Mouse (Mus musculus) gastrocnemius, adult 2 months (tissue): ENCODE measurements around the gene Faxc. TPM values are rescaled to one million over a fixed set of nuclear protein-coding genes. Genes with fewer than 3 reads are reported as not detected.

Experiments used
- DNase-seq: peaks from one replicate; pipeline ENCODE4 v3.0.0; 2022
- H3K27ac ChIP-seq: fragments of 200-600 bp; 2 replicates; pipeline ENCODE4 v1.8.1; 2022; ENCODE audit warnings: mild to moderate bottlenecking
- H3K4me3 ChIP-seq: fragments of 200-600 bp; 2 replicates; pipeline ENCODE4 v1.8.1; 2022; ENCODE audit warnings: mild to moderate bottlenecking, moderate library complexity
- CTCF ChIP-seq: fragments of 200-600 bp; IDR thresholded peaks from 2 replicates; pipeline ENCODE4 v1.8.1; 2022; ENCODE audit warnings: antibody characterized with exemption, mild to moderate bottlenecking, moderate library complexity
- intact Hi-C: fragments of 180-260 bp; cut with DNase I; formaldehyde crosslinking; loops from one replicate; pipeline ENCODE4 v1.15.1; 2025
- total RNA-seq, 2 experiments: library from RNA; stranded (reverse); gene quantifications; 2 replicates each; pipeline ENCODE4 v1.2.3; 2021

The Faxc gene
- total RNA-seq, 2 experiments from 2014 or later = 0.89 to 0.98 TPM

DNA sequence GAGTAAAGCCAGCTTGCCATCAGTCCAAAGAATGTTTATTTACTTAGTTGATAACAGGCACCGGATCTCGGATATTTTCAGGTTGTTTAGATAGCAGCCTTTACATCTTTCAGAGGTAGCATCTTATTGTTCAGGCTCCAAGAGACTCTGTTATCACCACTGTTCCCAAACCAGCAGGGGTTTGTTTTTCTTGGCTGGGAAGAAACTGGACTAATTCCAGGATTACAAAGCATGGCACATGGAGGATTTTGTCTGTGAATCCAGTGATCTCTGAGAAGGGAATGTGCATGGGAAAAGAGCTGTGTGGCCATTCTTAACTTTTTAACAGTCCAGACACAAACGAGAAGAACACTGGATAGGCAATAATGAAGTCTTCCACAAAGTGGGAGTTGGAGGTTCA lies 43.0 kb downstream of the Faxc start:
- no peak for DNase-seq
- Histone ChIP-seq H3K27ac (no peak overlapping the region), H3K4me3 (no peak overlapping the region)
- no peak for TF ChIP-seq CTCF
- intact Hi-C loops = no loop called here

DNA sequence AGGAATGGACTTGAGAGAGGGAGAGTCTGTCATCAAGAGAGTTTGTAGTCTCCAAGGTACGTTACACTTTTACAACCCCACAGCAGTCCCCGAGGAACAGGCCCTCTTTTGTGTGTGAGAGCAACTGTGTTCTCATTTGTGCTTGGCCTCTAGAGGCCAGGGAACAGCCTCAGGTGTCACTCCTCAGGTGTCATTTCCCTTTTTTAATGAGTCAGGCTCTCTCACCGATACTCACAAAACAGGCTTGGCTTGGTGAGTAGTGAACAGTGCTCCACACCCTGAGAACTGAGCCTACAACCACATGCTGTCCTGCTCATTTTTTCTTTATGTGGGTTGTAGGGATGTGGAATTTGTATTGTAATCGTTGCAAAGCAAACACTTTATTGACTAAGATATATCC lies 49.3 kb downstream of the Faxc start:
- no peak for DNase-seq
- Histone ChIP-seq H3K27ac (no peak overlapping the region), H3K4me3 (no peak overlapping the region)
- TF ChIP-seq CTCF = no peak
- intact Hi-C loops = no loop called here

GRCm38 (mm10) chr4:21982449-21982848 lies 51.3 kb downstream of the Faxc start:
- intact Hi-C loops = no loop called here
- no peak for TF ChIP-seq CTCF
- no peak overlapping the region for H3K4me3 ChIP-seq
- no peak overlapping the region for H3K27ac ChIP-seq
- no peak for DNase-seq

- intact Hi-C loops = no loop called here
- Histone ChIP-seq H3K27ac (no peak overlapping the region), H3K4me3 (no peak overlapping the region)
- no peak for TF ChIP-seq CTCF
- no peak for DNase-seq
Measured at GRCm38 (mm10) chr4:21986857-21987256, 55.7 kb downstream of the Faxc start.

GRCm38 (mm10) chr4:21987460-21987859 lies 56.3 kb downstream of the Faxc start:
- DNase-seq = no peak
- Histone ChIP-seq H3K4me3 (no peak overlapping the region), H3K27ac (no peak overlapping the region)
- no peak for TF ChIP-seq CTCF
- intact Hi-C loops = no loop called here

DNA sequence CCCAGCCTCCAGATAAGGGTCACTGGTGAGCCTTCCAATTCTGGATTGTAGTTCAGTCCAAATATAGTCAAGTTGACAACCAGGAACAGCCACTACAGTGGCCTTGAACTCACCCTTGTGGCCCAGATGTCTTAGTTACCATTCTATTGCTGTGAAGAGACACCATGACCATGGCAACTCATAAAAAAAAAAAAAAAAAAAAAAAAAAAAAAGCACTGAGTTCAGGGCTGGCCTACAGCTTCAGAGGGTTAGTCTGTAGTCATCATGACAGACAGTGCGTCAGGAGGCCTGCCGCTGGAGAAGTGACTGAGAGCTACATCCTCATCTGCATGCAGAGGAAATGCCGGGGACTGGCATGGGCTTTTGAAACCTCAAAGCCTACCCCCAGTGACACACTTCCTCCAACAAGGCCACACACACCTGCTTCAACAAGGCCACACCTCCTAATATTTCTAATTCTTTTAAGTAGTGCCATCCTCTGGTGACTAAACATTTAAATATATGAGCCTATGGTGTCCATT lies 58.5 kb downstream of the Faxc start:
- no peak overlapping the region for H3K4me3 ChIP-seq
- no peak for DNase-seq
- TF ChIP-seq CTCF = no peak
- intact Hi-C loops = loop anchor here (2.0 kb wide), 1 partner anchor 143 kb away; the partner anchor contains the start of gene Pnisr
- no peak overlapping the region for H3K27ac ChIP-seq

DNA sequence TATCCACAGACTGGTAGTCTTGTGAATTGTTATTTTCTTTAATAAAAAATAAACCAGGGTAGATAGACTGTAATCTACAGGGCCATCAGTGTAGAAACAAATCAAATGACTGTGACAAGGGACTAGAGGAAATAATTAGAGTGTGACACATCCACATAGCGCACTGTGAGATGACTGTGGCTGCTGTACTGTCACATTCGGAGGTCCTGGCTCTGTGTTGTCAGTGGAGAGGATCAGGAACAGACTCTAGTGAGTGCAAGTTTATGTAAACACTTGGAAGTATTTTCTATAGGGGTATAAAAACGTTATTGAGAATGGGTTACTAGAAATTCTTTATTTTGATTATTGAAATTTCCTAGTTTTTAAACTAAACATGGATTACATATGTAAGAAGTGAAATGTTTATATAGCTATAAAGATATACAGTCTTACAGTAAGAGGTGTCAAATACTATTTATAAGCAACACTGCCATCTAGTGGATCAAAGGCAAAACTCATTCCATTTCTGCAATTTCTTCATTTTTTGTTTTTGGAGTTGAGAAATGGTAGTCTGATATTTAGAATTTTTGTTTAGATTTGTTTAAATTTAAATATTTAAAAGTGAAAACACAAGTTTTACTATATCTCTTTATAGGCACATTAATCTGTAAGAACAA lies 59.6 kb downstream of the Faxc start:
- TF ChIP-seq CTCF = peak; percentile 68
- intact Hi-C loops = loop anchor here (2.0 kb wide), 1 partner anchor 144 kb away; the partner anchor contains the start of gene Pnisr
- no peak overlapping the region for H3K4me3 ChIP-seq
- no peak for DNase-seq
- H3K27ac ChIP-seq = no peak overlapping the region

GRCm38 (mm10) chr4:22017656-22018379 lies 86.7 kb downstream of the Faxc start:
- peak; percentile 78 for TF ChIP-seq CTCF
- no peak for DNase-seq
- Histone ChIP-seq H3K27ac (no peak overlapping the region), H3K4me3 (no peak overlapping the region)
- intact Hi-C loops = no loop called here

GRCm38 (mm10) chr4:22018414-22018813 lies 87.3 kb downstream of the Faxc start:
- Histone ChIP-seq H3K4me3 (no peak overlapping the region), H3K27ac (no peak overlapping the region)
- no peak for DNase-seq
- TF ChIP-seq CTCF = no peak
- intact Hi-C loops = no loop called here

DNA sequence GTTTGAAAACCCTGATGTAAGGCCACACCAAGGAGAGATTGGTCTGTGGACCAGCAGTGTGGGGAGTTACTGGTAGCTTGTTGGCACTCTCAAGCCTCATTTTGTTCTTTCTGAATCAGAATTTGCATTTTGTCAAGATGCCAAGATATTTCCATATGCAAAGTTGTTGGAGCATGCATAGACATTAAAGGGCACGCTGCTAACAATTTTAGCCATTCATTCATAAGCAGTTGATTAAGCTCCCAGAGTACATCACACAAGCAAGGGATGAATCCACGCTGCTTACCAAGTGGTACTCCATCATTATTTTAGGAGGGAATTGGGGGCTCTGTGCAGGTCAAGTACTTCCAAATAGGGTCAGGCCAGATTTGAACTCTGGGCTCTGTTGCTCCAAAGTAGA lies 98.8 kb downstream of the Faxc start:
- TF ChIP-seq CTCF = no peak
- H3K4me3 ChIP-seq = no peak overlapping the region
- intact Hi-C loops = no loop called here
- DNase-seq = no peak
- H3K27ac ChIP-seq = no peak overlapping the region

Other genes starting within 250 kb of the Faxc start
- not detected for gene Prdm13, start 245.4 kb upstream of the Faxc start, total RNA-seq
- 10 to 100 TPM; 10.1 to 11.8 TPM for gene Ccnc, start 203.6 kb upstream of the Faxc start, total RNA-seq
- 10 to 100 TPM; 21.2 to 22.3 TPM for gene Usp45, start 164.2 kb upstream of the Faxc start, total RNA-seq
- gene Tstd3, start 164.1 kb upstream of the Faxc start, total RNA-seq = 10 to 100 TPM; 10.8 to 15.1 TPM
- 10 to 100 TPM; 48.9 to 49.2 TPM for gene Pnisr, start 83.7 kb upstream of the Faxc start, total RNA-seq
- gene Coq3, start 51.7 kb upstream of the Faxc start, total RNA-seq = 10 to 100 TPM; 12.3 to 22.2 TPM